Mouse (Mus musculus) thymus, adult 2 months (tissue): ENCODE measurements at regions not wholly inside any gene's neighbourhood (a gene's known extent, or its start where the extent isn't known, plus 50 kb on each side); places are given as distances from the start of the nearest gene placed in this dataset.

Source experiments
- DNase-seq: peaks from one replicate; pipeline ENCODE4 v3.0.0; 2021
- H3K27ac ChIP-seq: fragments of 200-500 bp; 2 replicates; pipeline ENCODE4 v1.5.1; 2012; ENCODE audit warnings: low read length, control low read depth; ENCODE audit not compliant: control insufficient read depth, insufficient read depth
- H3K27me3 ChIP-seq: fragments of 200-500 bp; 2 replicates; pipeline ENCODE4 v1.6.1; 2012; ENCODE audit warnings: mild to moderate bottlenecking, low read length, moderate library complexity, mixed read lengths; ENCODE audit not compliant: control insufficient read depth, insufficient read depth
- H3K36me3 ChIP-seq: fragments of 200-500 bp; 2 replicates; pipeline ENCODE4 v1.6.1; 2012; ENCODE audit warnings: mild to moderate bottlenecking, low read length, moderate library complexity; ENCODE audit not compliant: control insufficient read depth, insufficient read depth
- H3K4me1 ChIP-seq: fragments of 200-500 bp; replicated peaks from 2 replicates; pipeline ENCODE4 v1.6.1; 2012; ENCODE audit warnings: low read length; ENCODE audit not compliant: control insufficient read depth, insufficient read depth
- H3K4me3 ChIP-seq: fragments of 200-500 bp; 2 replicates; pipeline ENCODE4 v1.5.1; 2012; ENCODE audit warnings: mild to moderate bottlenecking, low read length, control low read depth, moderate library complexity; ENCODE audit not compliant: control insufficient read depth, insufficient read depth
- CTCF ChIP-seq: fragments of 200-500 bp; IDR thresholded peaks from 2 replicates; pipeline ENCODE4 v1.5.1; 2012; ENCODE audit warnings: mild to moderate bottlenecking, control low read depth, low read length, moderate library complexity, borderline replicate concordance; ENCODE audit not compliant: control insufficient read depth, poor library complexity, insufficient read depth; ENCODE audit errors: extremely low read depth
- POLR2A ChIP-seq: fragments of 200-500 bp; IDR thresholded peaks from 2 replicates; pipeline ENCODE4 v1.6.1; 2012; ENCODE audit warnings: mild to moderate bottlenecking, low read length, control low read depth, moderate library complexity; ENCODE audit not compliant: control insufficient read depth, poor library complexity, insufficient read depth; ENCODE audit errors: extremely low read depth
- WGBS: fragments of 180-500 bp; shearing (Covaris S2); methylation state at CpG from one replicate; pipeline ENCODE4 v1.1.7; 2018; 5-methylcytosine and 5-hydroxymethylcytosine counted together

DNA sequence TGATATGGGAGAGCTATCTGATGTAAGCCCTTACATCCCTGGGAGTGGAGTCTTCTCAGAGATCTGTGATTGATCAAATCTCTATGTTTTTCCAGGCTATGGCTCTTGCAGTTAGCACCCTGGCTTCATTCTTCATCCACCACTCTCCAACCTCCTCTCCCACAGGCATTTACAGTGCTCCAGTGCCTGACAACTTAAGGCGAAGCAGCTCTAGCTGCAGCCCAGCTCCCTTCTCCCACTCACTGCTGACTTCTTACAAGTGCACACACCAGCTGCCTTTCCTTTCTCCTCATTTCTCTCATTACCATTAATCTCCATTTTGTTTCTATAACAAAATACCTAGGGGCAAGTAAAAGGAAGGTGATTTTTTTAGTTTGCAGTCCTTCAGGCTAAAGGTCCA is 151.0 kb downstream of the Cyp26b1 start:
- 100% methylated on average over 1 of the region's 1 CpGs for WGBS
- no peaks in the 10 kb centered on the region for H3K27me3 ChIP-seq
- H3K4me1 ChIP-seq, result no peaks in the 10 kb centered on the region
- no peak for DNase-seq
- no peak overlapping the region for H3K4me3 ChIP-seq
- no peaks in the 10 kb centered on the region for H3K36me3 ChIP-seq
- TF ChIP-seq CTCF (no peak), POLR2A (no peak)
- no peak overlapping the region for H3K27ac ChIP-seq

DNA sequence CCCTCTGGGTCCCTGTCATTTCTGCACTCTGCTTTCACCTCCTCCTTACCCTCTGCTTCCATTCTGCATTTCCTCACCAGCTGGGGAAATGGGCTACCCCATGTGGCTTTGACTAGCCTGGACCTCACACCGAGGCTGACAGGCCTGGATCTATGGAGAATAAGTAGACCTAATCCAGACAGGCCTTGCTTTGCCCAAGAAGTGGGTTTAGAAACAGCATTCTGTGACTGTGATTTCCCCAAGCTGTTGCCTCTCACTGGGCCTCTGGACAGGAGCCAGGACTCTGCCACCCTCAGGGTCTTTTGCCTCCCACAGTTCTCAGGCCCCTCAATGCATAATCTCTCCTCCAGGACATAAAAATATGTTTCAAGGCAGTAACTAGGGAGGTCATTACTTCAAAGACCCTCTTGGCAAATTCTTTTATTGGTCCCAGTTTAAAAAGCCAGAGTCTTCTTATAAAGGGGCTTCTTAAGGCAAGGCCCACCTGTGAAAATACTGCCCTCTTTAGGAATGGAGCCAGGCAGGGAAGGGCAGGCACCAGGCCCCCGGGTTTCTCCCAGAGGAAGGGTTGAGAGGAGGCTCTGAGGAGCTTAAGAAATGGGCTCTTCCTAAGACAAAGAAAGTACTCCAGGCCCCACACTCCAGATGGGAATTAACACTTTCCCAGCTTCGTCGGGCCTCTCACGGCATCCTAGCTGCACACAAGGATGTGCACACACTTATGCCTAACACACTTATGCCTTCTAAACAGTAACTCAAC is 151.8 kb downstream of the Cyp26b1 start:
- Histone ChIP-seq H3K27me3 (no peaks in the 10 kb centered on the region), H3K27ac (no peak overlapping the region), H3K4me3 (no peak overlapping the region), H3K4me1 (no peaks in the 10 kb centered on the region), H3K36me3 (no peaks in the 10 kb centered on the region)
- no peak for DNase-seq
- WGBS, result 93% methylated on average over 5 of the region's 5 CpGs
- TF ChIP-seq POLR2A (no peak), CTCF (no peak)

DNA sequence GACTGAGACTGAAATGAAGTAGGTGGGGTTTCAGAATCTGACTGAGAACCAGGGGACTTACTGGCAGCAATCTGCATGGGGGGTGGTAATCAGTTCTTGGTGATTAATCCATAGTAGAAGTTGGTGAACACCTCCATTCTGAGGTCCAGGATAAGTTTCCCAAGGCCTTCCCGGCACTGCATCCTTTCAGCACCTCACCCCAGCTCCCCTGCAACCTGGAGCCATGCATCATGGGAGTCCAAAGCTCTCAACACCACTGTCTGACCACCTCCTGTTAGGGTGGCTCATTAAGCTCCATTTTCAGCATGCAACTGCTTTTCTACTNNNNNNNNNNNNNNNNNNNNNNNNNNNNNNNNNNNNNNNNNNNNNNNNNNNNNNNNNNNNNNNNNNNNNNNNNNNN is 157.0 kb downstream of the Cyp26b1 start:
- Histone ChIP-seq H3K27ac (no peak overlapping the region), H3K27me3 (no peaks in the 10 kb centered on the region), H3K4me3 (no peak overlapping the region), H3K4me1 (no peaks in the 10 kb centered on the region), H3K36me3 (no peaks in the 10 kb centered on the region)
- DNase-seq, result no peak
- TF ChIP-seq POLR2A (no peak), CTCF (no peak)
- WGBS, result 86% methylated on average over 1 of the region's 1 CpGs

DNA sequence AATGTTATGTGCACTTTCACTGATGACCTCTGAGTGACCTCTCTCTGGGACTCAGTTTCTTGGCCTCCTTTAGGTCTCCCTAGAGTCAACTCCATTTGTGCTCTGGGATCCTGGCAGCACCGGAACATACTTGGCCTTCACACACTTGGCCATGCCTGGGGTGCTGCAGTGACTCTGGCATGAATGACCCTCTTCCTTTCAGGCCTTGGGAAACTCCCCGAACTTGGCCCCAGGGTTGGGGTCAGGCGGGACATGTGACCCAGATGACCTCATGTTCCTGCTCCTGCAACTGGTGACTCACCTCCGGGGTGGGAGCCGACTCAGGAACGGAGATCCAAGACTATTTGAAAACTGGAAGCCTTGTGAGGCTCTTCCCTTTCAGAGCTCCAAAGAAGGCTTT is 159.2 kb downstream of the Cyp26b1 start:
- WGBS, result 84% methylated on average over 6 of the region's 6 CpGs
- Histone ChIP-seq H3K36me3 (no peaks in the 10 kb centered on the region), H3K4me3 (no peak overlapping the region), H3K27me3 (no peaks in the 10 kb centered on the region), H3K4me1 (no peaks in the 10 kb centered on the region), H3K27ac (no peak overlapping the region)
- TF ChIP-seq POLR2A, result no peak
- no peak for TF ChIP-seq CTCF
- no peak for DNase-seq

DNA sequence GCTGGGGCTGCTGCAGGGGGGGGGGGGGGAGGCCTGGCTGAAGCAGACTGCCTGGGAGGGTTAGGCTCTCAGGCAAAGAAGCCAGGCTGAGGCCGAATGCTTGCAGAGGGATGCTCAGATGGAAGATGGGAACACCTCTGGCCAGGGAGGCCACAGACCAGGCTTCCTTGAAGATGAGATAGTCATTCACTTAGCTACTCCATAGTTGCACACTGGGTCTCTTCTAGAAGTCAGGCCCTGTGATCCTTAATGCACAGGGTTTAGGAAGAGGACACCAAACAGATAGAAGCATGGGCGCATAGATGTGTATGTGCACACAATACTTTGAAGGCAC is 162.1 kb downstream of the Cyp26b1 start:
- Histone ChIP-seq H3K27ac (no peak overlapping the region), H3K36me3 (no peaks in the 10 kb centered on the region), H3K27me3 (no peaks in the 10 kb centered on the region), H3K4me3 (no peak overlapping the region), H3K4me1 (no peaks in the 10 kb centered on the region)
- no peak for DNase-seq
- TF ChIP-seq CTCF (no peak), POLR2A (no peak)
- WGBS, result 89% methylated on average over 2 of the region's 2 CpGs

DNA sequence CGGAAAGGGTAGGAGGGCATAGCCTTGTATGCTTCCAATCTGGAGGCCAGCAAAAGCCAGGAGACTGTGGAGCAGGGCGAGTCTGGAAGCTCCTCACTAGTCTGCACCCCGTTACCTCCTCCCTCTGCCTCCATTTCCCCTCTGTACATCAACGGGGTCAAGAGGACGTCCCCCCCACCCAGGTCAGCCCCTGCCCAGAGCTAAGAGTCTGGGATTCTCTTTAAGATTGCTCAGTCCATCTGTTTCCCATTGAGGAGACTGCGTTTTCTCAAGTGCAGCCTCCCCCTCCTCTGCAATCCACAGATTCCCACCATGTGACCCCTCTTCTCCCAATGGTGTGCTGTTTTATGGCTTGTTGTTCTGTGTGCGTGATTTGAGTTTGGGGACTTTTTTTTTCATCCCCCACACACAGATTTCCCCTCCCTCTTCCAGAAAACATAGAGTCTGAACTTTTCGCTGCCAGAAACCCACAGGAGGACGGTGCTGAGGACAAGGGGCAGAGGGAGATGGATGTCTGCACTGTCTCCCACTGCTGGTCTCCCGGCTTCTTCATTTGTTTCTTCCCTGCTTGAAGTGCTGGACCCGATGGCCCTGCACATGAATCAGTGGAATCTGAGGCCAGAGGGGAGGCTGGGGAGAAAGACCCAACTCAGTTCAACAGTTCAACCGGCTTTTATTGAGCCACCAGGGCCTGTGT is 162.6 kb downstream of the Cyp26b1 start:
- H3K4me1 ChIP-seq, result no peaks in the 10 kb centered on the region
- no peak for DNase-seq
- no peaks in the 10 kb centered on the region for H3K27me3 ChIP-seq
- H3K4me3 ChIP-seq, result no peak overlapping the region
- TF ChIP-seq POLR2A (no peak), CTCF (no peak)
- no peak overlapping the region for H3K27ac ChIP-seq
- 86% methylated on average over 12 of the region's 12 CpGs for WGBS
- no peaks in the 10 kb centered on the region for H3K36me3 ChIP-seq
